Mouse (Mus musculus) embryonic stem cell, embryonic (primary cell): ENCODE data around the gene Hoxa3.

Source experiments
- CTCF ChIA-PET, 4 experiments: fragments of 300-600 bp in 2 of 4; fragments of 350-600 bp in 2 of 4; sonication (Branson Sonifier 250); formaldehyde crosslinking; loops; one replicate each; lab custom pipeline; 2022; ENCODE audit warnings: inconsistent platforms in 2 of 4; lab: Charles Lee
- POLR2A ChIA-PET, 4 experiments: fragments of 300-600 bp in 2 of 4; fragments of 350-600 bp in 2 of 4; sonication (Branson Sonifier 250); formaldehyde crosslinking; loops; one replicate each; lab custom pipeline; 2022; ENCODE audit warnings: antibody characterized with exemption in 4 of 4, inconsistent platforms in 1 of 4; lab: Charles Lee

The Hoxa3 gene

GRCm38 (mm10) chr6:52249826-52250225 is 36.7 kb upstream of the Hoxa3 start:
- POLR2A ChIA-PET, result no interaction called here
- CTCF ChIA-PET, result interaction anchor here in 2 of 4 experiments (0.6 to 3.6 kb wide), 2 partner anchors 9 to 10 kb away, joined by 3 to 14 read pairs; partner anchors contain the start of gene Hoxa10 (in 1 of the 2)

GRCm38 (mm10) chr6:52249415-52249738 is 36.2 kb upstream of the Hoxa3 start:
- ChIA-PET POLR2A (interaction anchor here in 1 of 4 experiments (0.6 kb wide), 1 partner anchor 232 kb away, joined by 4 read pairs; no protein-coding TSS in a partner anchor), CTCF (interaction anchor here in 2 of 4 experiments (0.6 to 3.6 kb wide), 2 partner anchors 9 to 10 kb away, joined by 3 to 14 read pairs; partner anchors contain the start of gene Hoxa10 (in 1 of the 2))

GRCm38 (mm10) chr6:52248638-52249414 is 35.7 kb upstream of the Hoxa3 start:
- CTCF ChIA-PET, result interaction anchor here in 1 of 4 experiments (3.6 kb wide), 1 partner anchor 9 kb away, joined by 14 read pairs; the partner anchor contains the start of gene Hoxa10
- POLR2A ChIA-PET, result interaction anchor here in 1 of 4 experiments (0.6 kb wide), 1 partner anchor 231 kb away, joined by 4 read pairs; no protein-coding TSS in a partner anchor

- POLR2A ChIA-PET, result interaction anchor here in 1 of 4 experiments (1.0 to 1.7 kb wide), 5 partner anchors 12 to 71 kb away, joined by 3 to 5 read pairs (median 4); partner anchors contain the start of genes 5730596B20Rik and Hoxa7
- CTCF ChIA-PET, result interaction anchor here in 2 of 4 experiments (0.6 to 1.3 kb wide), 2 partner anchors 9 to 372 kb away, joined by 3 read pairs; no protein-coding TSS in a partner anchor
These were observed 34.9 kb upstream of the Hoxa3 start for GRCm38 (mm10) chr6:52247766-52248637.

- ChIA-PET CTCF (interaction anchor here in 3 of 4 experiments (0.6 to 2.0 kb wide), 4 partner anchors 10 to 371 kb away, joined by 3 to 6 read pairs (median 3); no protein-coding TSS in a partner anchor), POLR2A (interaction anchor here in 2 of 4 experiments (0.5 to 1.7 kb wide), 7 partner anchors 10 to 70 kb away, joined by 3 to 5 read pairs (median 3); partner anchors contain the start of genes 5730596B20Rik (in 1 of the 2) and Hoxa7 (in 1 of the 2))
These were observed 33.8 kb upstream of the Hoxa3 start for GRCm38 (mm10) chr6:52246916-52247315.

- ChIA-PET CTCF (interaction anchor here in 2 of 4 experiments (1.1 to 2.0 kb wide), 2 partner anchors 10 to 13 kb away, joined by 3 to 6 read pairs; no protein-coding TSS in a partner anchor), POLR2A (interaction anchor here in 3 of 4 experiments (0.5 to 1.7 kb wide), 7 partner anchors 10 to 489 kb away, joined by 3 to 5 read pairs (median 4); no protein-coding TSS in a partner anchor)
These were observed 33.3 kb upstream of the Hoxa3 start for GRCm38 (mm10) chr6:52246403-52246803.

- POLR2A ChIA-PET, result interaction anchor here in 2 of 4 experiments (0.6 to 1.7 kb wide), 6 partner anchors 12 to 320 kb away, joined by 3 to 6 read pairs (median 3); partner anchors contain the start of gene Hoxa13 (in 1 of the 2)
- CTCF ChIA-PET, result interaction anchor here in 2 of 4 experiments (1.2 to 2.0 kb wide), 3 partner anchors 11 to 34 kb away, joined by 3 to 6 read pairs (median 4); no protein-coding TSS in a partner anchor
These were observed 32.6 kb upstream of the Hoxa3 start, which contains the start of gene Hoxa11 for GRCm38 (mm10) chr6:52245757-52246142. Hoxa11 (minus strand) TSS chr6:52245810.

- ChIA-PET POLR2A (interaction anchor here in 2 of 4 experiments (0.6 to 1.7 kb wide), 7 partner anchors 12 to 321 kb away, joined by 3 to 6 read pairs (median 3); partner anchors contain the start of gene Hoxa13 (in 1 of the 2)), CTCF (interaction anchor here in 3 of 4 experiments (0.6 to 2.0 kb wide), 6 partner anchors 12 to 45 kb away, joined by 3 to 6 read pairs (median 4); no protein-coding TSS in a partner anchor)
These were observed 32.1 kb upstream of the Hoxa3 start for GRCm38 (mm10) chr6:52245040-52245756.

- ChIA-PET CTCF (interaction anchor here in 3 of 4 experiments (0.6 to 1.5 kb wide), 5 partner anchors 15 to 45 kb away, joined by 3 to 4 read pairs (median 3); no protein-coding TSS in a partner anchor), POLR2A (interaction anchor here (0.6 to 3.9 kb wide), 8 partner anchors 11 to 324 kb away, joined by 3 to 11 read pairs (median 4); partner anchors contain the start of gene Hoxa13 (in 1 of the 4))
These were observed 31.4 kb upstream of the Hoxa3 start for GRCm38 (mm10) chr6:52244471-52245039.

- CTCF ChIA-PET, result interaction anchor here in 2 of 4 experiments (1.2 to 1.4 kb wide), 2 partner anchors 10 to 14 kb away, joined by 4 to 6 read pairs; no protein-coding TSS in a partner anchor
- POLR2A ChIA-PET, result interaction anchor here in 3 of 4 experiments (0.5 to 3.9 kb wide), 8 partner anchors 8 to 845 kb away, joined by 3 to 11 read pairs (median 6); no protein-coding TSS in a partner anchor
These were observed 30.6 kb upstream of the Hoxa3 start for GRCm38 (mm10) chr6:52243681-52244121.

- ChIA-PET POLR2A (interaction anchor here in 2 of 4 experiments (0.6 to 3.9 kb wide), 8 partner anchors 9 to 1128 kb away, joined by 3 to 11 read pairs (median 4); no protein-coding TSS in a partner anchor), CTCF (interaction anchor here in 2 of 4 experiments (0.5 to 1.4 kb wide), 5 partner anchors 9 to 31 kb away, joined by 3 to 6 read pairs (median 4); no protein-coding TSS in a partner anchor)
These were observed 29.7 kb upstream of the Hoxa3 start for GRCm38 (mm10) chr6:52242801-52243332.

- CTCF ChIA-PET, result interaction anchor here (0.5 to 1.8 kb wide), 40 partner anchors 10 to 1554 kb away, joined by 3 to 14 read pairs (median 4); partner anchors contain the start of genes Hoxa13 (in 2 of the 4), Hoxa7 (in 2 of the 4), 5730596B20Rik (in 1 of the 4) and Evx1 (in 1 of the 4)
- POLR2A ChIA-PET, result interaction anchor here in 3 of 4 experiments (0.6 to 3.9 kb wide), 10 partner anchors 8 to 730 kb away, joined by 3 to 11 read pairs (median 3); partner anchors contain the start of gene Hoxa1 (in 1 of the 3)
These were observed 28.0 kb upstream of the Hoxa3 start for GRCm38 (mm10) chr6:52241001-52241621.

- POLR2A ChIA-PET, result interaction anchor here in 3 of 4 experiments (0.6 to 1.8 kb wide), 11 partner anchors 15 to 730 kb away, joined by 3 to 7 read pairs (median 3); partner anchors contain the start of genes Hoxa1 (in 1 of the 3) and Hoxa7 (in 1 of the 3)
- CTCF ChIA-PET, result interaction anchor here (0.5 to 1.8 kb wide), 47 partner anchors 10 to 1554 kb away, joined by 3 to 14 read pairs (median 4); partner anchors contain the start of genes Hoxa7 (in 3 of the 4), Hoxa13 (in 2 of the 4), 5730596B20Rik (in 1 of the 4) and Evx1 (in 1 of the 4)
These were observed 27.4 kb upstream of the Hoxa3 start, which contains the start of gene Hoxa10 for GRCm38 (mm10) chr6:52240389-52241000. Hoxa10 (minus strand) TSS chr6:52240854.
